Mouse (Mus musculus): ENCODE data around the gene Epha5. TPM values are rescaled to one million over a fixed set of nuclear protein-coding genes. Genes with fewer than 3 reads are reported as not detected.

Gene Epha5
- polyA plus RNA-seq (2017; shearing (Covaris generic)), result under 1 TPM in 1 of 2 experiments, not detected in 1; 0.13 TPM

DNA sequence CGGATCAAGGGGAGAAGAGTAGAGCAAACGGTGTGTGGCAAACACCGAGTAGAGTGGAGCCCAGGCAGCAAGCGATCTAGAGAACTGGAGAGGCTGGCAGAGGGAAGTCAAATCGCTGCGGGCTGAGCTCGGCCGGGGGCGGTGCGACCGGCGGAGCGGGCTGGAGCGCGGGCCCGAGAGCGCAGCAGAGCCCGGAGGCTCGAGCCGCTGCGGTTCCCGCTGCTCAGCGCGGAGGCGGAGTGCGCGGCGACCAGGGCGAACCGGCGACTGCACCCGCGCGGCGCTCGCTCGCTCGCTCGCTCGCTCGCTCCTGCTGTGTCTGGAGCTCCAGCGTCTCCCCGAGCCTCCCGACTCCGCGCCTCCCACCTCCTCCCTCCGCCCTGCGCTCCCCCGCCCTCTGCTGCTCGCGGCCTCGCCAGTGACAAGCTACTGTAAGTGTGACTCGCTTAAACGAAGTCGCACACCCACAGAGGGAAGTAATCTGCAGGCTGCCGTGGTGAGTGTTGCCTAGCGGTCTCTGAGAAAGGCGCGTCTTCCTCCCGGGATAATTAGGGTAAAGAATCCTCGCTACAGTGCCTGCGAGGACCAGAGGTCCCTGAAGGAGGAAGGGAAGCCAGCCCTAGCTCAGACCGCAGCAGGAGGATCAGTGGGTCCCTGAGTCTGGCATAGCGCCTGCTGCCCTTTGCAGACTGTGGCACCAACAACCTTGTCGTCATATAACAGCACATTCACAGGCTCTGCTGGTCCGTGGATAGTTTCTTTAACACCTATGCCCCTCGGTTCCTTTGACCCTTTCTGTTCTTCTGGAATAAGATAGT lies at the start of gene Epha5:
TSS of gene Epha5 (minus strand) at position 321 of the 818 bp plus-strand sequence.
- ATAC-seq, result no peak

DNA sequence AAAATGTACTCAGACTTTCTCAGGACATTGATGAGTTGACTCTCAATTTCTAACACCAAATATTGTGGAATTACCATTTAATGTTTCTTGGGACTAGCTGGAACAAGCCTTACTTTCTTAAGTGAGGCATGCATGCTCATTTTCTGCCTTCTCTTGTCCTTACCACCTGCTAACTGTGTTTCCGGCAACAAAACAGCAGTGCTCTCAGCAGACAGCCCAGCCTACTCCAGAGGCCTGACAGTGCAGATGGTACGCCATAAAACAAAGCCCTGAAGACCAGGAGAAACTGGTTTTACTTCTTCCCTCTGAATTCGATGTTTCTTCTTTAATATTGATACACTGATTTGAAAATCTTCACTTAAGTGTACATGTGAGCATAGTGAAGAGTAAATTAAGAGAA lies 39.0 kb upstream of the Epha5 start:
- ATAC-seq, result no peak

DNA sequence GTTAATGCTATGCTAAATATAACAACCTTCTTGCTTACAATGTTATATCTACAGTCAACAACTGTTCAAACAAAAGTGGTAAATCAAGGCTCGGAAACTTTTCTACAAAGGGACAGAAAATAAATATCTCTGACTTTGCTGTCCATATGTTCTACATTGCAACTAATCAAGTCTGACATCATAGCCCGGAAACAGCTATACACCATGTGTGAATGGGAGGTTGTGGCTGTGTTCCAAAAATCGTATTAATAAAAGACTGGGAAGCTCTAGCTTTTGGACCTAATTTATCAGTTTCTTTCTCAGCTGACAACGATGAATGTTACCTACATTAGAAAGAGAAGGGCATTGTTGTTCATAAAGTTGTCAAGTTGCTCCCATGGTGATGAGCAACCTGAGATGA lies 37.5 kb upstream of the Epha5 start:
- ATAC-seq, result no peak

DNA sequence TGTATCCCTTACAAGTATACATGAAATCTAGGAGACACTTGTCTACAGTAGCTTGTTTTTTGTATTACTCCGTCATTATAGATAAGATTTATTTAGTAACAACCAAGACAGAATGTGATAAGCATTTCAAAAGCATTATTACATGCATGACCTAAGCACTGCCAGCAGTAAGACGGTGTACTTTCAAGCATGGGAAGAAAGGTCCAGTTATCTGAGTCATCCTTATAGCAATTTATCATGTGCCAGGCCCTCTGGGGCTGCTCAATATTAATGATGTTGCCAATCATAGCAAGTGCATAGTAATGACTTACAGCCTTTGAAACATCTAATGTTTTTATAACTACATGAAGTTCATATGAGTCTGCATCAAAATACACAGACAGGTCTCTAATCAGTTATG lies 36.7 kb upstream of the Epha5 start:
- ATAC-seq, result no peak

DNA sequence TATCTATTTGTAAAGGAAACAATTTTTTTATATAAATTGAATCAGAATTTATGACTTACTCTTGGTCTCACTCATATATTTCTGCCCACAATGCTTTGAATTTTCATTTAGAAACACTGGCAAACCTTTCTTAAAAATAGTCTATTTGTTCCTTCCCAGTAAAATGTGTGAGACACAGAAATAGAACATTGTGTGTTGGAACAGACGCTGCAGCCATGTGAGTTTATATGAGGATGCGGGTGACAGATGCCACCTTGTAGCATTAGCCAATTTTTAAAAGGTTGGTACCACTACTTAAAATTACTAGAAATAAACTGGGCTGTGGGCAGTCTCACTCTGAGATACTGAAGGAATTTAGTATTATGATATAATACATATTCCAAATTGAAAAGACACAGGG lies 23.1 kb upstream of the Epha5 start:
- ATAC-seq, result no peak

DNA sequence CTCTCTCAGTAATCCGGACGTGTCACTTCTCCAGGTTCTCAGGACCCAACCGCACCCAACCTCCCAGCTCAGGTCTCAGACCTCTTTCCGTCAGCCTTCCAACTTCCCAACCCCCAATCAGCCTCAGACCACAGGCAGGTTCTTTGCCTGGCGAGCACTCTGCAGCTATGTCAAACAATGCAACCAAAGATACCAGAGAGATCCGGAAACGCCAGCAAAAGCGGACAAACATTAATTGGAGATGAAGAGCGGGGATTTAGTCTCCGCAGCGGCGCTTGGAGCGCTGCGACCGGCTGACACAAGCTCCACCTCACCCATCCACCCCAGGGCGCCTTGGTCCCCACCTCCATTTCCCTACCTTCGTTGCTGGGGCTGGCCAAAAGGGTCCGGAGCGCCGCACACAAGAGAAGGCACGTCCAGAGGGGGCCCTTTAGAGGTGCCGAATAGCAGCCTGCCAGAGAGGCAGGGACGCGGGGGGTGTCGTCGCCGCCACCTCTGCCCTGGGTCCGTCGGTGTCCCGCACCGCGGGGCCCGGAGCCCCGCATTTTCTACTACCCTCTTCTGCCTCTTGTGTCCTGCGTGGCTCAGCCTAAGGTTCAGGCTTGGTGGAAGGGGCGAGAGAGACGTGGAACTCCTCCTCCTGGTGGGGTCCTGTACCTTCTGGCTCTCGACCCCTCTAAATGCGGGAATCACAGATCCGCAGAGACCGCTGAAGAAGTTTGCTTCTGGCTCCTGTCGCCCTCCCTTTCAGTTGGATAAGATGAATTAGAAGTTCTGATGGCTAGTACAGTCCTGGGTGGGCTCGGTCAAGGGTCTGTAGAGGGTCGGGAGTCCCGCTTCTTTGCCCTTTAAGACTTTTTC lies 991 bp downstream of the Epha5 start:
- ATAC-seq, result no peak

DNA sequence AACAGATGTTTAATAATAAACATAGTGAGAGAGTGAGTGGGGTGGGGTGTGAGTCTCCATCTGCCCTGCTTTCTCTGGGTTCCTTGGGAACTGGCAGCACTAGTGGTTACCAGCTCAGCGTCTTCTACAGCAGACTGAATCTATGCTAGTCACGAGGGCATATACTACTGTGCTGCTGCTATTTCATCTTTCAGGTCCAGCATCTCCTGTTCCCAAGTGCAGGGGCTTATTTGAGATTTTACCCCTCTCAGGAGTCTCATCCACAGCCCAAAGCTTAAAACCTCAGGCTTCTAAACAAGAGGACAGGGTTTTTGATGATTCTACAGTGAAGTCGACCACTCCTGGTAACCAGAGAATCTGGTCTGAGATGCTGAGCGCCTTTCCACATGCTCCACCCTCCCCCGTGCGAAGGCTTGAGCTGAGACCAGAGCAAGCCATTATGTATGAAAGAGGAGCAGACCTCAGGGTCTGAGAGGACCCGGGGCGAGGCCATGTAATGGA lies 2.2 kb downstream of the Epha5 start:
- ATAC-seq, result no peak

DNA sequence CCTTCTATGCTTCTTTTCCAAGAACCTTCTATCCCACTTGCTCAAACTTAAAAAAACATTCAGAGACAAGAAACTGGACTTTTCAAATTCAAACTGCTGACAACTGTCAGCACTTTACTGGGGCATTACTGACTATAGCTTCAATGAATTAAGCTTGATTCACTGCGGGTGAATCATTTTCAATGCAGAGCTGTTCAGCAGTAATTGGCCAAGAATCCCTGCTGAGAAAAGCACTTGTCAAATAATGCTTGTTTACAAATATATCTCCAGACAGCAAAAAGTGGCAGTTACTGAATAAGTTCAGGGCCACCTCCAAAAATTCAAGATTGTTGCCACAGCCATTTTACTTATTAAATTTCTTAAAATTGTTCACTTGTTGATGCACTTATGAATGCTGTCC lies 4.2 kb downstream of the Epha5 start:
- ATAC-seq, result no peak

DNA sequence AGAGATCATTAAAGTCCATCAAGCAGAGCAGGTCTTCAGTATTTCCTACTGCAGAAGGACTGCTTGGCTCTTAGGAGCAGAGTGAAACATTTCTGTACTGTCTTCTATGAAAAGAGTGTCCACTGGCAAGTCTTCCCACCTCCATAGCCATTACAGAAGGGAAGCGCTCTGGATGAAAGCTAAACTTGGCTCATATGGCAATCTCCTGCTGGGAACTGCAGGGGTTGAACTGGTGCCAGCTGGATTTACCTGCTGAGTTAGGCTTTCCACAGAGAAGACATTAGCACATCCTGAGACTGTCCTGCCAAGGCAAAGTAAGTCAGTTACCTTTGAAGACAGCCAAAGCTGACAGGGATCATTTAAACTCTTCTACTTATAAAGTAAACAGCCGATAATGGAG lies 8.8 kb downstream of the Epha5 start:
- no peak for ATAC-seq

DNA sequence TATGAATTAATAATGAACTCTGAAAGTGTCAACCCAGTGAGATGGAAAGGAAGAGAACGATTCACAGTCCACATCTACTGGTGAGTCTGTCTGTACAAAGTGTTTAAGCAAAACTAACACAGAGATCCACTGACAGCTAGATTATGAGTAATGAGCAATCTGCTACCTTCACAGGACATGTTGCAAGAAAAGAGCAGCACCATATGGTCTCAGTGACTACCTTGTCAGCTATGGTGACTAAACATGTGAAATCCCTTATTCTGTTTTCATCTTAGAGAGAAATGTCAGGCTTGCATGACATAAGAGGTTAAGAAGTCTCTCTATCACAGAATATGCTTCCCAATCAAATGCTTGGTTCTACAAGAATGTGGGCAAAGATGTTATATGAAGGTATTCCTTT lies 20.1 kb downstream of the Epha5 start:
- no peak for ATAC-seq

DNA sequence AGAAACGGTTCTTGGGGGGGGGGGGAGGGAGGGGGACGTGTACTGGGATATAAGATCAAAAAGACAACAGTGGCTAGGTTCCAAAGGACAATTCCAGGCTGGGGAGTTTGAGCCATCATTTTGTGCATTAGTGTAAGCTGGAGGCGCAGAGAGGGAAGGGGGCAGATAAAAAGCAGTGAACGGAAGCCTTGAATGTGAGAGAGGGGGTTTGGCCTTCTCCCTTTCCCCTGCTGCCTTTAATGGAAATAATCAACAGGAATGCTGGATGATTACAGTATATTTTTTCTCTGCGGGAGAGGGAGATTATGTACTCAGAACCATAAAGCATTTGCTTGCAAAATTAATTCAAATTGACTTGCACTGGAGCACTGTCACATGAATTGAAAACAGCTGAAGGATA lies 51.8 kb downstream of the Epha5 start:
- no peak for ATAC-seq

DNA sequence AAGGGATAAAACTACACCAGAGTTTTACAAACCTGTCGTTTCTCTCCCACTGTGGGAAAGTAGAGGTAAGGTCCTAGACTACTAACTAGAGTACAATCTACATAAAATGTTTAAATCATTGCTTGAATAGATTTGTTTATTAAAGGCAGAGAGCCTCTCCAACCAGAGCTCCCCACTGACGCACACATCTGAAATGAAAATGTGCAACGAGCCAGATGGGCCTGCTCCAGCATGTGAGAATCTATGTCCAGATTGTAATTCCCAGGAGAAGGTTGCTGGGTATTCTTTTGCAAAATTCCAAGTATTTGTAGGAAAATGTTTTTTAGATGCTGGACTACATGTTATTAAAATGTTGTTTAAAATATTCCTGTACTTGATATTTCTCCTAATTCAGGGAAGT lies 57.8 kb downstream of the Epha5 start:
- no peak for ATAC-seq

DNA sequence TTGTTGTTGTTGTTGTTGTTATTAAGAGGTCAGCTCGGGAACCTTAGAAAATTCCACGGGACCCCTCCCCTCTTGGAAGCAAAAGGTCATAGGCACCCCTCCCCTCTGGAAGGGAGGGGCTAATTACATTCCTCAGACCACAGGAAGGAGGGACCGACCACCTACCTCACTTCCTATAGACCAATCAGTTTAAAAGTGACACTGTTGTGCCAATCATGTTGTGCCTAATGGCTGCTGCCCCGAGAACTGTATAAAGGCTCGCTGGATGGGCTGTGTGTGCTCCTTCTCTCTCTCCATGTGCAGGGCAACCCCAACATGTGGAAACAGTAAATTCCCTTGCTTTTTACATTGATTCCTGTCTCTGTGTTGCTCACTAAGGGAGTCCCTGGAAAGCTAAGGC lies 64.1 kb downstream of the Epha5 start:
- ATAC-seq, result no peak

DNA sequence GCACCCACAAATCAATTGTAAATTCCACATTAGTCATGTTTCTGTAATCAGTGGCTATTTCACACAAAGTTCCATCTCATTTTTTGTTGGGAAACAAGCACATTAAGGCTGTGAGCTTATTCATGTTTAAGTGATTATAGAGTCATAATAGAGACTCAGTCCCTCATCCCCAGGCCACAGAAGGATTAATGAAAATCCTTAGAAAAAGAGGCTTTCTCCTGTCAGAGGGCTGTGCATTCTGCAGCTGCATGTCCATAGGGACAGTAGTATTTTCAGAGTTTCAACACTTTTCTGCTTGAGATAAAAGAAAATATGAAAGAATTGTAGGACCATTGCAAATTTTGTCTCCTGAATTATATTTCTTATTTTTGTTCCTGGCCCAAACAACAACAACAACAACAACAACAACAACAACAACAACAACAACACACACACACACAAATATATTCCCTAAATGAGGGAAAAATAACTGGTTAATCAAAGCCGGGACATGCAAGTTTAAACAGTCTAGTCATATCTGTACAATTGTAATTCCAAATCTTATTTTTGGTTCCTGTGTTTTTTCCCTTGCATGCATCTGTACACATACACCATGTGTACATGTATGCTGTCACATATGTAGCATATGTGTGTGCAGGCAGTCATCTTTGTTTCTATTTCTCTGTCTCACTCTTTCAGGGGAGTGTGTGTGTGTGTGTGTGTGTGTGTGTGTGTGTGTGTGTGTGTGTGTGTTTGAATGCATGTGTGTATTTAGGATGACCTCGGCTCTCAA lies 70.3 kb downstream of the Epha5 start:
- ATAC-seq, result no peak

DNA sequence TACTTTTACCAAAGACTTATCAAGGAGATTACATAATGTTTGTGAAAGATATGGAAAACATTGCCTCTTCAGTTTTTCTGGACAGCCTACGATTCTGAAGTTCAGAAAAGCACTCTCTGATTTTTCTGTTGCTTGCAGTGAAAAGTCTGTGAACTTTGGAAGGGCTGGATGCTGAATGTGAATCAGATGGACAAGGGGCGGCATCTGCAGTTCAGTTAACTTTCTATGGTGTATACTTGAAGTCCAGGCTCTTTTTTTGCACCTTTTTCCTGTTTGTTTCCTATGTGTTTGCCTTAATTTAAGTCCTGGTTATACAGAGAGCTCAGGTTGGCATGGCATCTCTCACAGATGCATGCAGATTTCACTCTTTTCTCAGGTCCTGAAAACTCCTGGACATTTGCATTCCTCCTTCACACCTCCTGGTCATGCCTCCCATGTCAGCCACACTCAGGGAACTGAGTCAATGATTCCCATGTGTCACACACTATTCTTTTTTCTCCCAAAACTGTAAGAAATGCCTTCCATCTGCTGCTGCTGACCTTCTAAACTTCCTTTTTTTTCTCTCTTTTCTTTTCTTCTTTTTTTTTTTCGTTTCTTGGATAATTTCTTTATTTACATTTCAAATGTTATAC lies 81.2 kb downstream of the Epha5 start:
- ATAC-seq, result no peak

DNA sequence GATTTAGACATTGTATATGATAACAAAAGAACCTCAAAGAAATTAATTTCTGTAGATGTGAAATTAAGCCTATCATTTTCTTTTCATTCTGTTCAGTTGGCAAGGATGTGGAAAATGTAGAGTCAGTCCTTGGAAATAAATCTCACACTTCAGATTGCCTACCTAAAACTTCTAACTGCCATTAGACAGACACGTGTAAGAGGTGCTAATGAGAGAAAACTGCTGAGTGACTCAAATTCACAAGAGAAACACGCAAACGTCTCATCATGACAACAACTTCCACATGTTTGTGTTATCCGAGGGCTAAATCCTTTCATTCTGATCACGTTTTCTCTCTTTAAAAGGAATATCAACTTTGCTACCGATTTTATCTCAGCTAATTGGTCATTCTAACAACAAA lies 82.7 kb downstream of the Epha5 start:
- ATAC-seq, result no peak

DNA sequence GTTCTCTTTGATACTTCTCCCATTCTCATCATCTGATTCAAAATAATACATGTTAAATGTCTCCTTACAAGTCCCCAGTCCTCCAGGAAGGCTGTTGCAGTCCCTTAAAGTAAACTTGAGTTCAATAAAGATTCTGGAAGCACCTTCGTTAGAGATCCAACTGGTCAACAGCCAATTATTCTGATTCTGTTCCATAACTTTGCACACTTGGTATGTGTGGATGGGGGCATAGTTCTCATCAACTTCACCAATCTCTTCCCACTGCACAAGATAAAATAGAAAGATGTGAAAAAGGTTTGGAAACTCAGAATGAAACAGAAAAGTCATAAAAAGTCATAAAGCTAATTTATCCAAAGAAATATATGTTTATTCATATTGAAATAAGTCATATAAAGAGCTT lies 85.6 kb downstream of the Epha5 start:
- no peak for ATAC-seq

DNA sequence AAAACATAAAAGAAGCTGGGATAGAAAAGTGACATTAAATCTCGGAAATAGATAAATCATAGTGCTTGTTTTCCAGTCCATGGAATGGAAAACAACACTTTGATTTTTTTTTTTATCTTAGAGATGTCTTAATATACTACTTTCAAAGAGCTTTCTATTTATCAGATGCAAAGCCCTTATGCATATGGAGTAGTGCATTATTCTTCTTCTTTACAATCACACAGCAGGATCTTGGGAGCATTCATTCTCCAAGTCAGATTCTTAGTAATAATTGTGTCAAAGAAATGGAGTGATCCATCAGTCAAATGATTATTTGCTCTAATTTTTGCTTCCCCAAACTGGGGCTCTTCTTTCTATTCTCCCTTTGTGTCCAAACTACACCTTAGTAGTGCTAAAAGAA lies 96.6 kb downstream of the Epha5 start:
- ATAC-seq, result no peak

DNA sequence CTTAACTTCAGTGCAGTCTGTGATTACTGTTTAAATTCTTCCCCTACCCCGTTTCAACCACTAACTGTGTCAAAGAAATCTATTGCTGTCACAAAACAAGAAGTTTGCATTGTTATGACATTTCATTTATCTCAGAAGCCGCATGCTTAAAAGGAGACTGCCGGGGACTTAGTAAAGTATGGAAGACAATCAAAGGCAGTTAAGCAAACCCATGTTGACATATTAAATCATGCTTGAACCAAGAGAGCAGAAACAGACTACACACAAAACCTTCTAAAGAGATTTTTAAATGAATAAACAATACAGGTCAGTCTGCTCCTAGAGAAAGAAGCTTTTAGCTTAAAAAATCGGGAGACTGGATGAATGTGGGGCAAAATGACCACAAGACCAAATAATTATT lies 97.0 kb downstream of the Epha5 start:
- no peak for ATAC-seq

DNA sequence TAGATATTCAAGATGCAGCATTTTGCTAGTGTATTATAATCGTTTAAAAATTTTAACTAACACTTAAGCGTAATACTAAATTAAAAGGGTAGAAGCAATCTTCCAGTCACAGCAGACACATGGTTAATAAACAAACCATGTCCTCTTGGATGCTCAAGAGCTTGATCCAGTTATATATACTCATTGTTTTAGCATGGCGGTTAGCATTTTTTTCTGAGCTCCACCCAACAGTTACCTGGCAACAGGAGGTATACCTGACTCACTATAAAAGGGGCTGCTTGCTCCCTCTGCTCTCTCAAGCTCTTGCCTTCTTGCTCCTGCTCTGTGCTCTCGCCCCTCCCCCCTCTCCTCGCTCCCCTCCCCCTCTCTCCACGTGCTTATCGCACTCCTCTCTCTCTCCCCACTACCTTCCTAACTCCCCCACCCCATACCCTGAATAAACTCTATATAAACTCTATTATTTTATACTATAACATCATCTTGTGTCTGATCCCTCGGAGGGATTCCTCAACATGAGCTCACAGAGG lies 98.3 kb downstream of the Epha5 start:
- ATAC-seq, result no peak

DNA sequence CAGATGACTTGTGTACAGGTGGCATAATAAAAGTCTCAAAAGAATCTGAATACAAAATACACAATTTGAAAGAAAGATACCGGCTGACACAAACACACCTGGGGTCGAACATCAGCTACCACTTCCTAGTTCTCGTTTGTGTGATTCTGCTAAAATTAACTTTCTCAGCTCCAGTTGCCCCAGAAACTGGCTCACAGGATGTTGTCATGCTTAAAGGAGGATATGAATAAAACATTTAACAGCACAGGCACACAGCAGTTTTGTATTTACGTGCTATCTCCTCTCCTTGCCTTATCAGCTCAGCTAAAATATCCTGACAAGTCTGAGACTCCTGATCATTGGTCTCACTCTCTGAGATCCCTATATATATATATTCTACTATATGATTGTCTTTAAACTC lies 99.3 kb downstream of the Epha5 start:
- no peak for ATAC-seq

DNA sequence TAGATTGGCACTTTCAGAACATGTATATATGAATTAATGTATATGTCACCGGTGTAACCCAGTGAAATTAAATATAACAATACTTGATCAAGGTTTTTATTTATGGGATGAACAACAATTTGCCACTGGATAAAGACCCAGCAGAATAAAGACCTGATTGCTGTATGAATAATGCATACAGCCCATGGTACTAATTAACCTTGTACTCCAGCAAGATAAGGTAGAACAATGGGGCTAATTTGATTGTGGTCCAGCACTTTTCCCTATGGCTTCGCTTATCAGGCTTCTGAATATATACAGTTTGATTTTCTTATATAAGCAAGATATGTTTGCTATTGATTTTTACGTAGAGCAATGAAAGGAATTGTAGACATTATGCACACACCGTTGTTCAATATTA lies 103.6 kb downstream of the Epha5 start:
- no peak for ATAC-seq

All from activated CD4-positive, CD25-positive, alpha-beta regulatory T cell, adult 4 months (primary cell).